Mouse (Mus musculus): ENCODE measurements around the gene OR5BS1P.
"Not testable (repeated sequence)": the region's sequence is repeated elsewhere in the genome, so short reads cannot be mapped to it uniquely, and the experiment has no call there.

The OR5BS1P gene

DNA sequence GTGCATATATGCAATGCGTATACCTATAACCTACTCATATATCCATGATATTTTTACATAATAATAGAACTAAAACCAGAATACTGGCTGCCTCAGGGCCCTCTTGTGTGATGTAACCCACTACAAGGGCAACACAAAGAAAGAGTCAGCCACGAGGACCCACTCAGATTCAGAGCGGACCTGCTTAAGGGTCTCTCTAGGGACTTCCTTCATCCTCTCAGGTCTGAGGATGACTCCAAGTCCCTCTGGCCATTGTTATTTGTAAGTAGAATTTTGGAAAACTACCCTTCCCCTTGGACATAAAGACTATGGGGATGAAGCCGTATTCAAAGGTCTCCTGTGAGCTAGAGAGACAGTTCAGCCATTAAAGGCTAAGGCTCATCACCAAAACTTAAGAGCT is at the start of gene OR5BS1P:
Gene OR5BS1P, plus strand, starts transcription at position 301 of the 400 bp plus-strand sequence.
- DNase-seq, result no peak

DNA sequence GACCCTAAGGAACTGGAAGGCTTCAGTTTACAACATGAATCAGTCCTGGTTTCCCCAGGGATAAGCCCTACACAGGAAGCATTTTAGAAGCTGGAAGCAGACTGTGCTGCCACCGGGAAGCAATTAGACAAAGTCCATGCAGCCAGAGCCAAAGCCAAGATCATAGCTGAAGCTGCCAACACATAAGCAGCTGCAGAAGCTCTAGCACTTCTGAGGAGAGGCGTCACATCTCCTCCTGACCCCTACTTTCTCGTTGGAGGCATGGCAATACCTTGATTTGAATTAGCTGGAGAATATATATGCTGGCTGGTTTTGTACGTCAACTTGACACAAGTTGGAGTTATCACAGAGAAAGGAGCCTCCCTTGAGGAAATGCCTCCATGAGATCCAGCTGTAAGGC is 48.8 kb upstream of the OR5BS1P start:
- DNase-seq, result no peak

DNA sequence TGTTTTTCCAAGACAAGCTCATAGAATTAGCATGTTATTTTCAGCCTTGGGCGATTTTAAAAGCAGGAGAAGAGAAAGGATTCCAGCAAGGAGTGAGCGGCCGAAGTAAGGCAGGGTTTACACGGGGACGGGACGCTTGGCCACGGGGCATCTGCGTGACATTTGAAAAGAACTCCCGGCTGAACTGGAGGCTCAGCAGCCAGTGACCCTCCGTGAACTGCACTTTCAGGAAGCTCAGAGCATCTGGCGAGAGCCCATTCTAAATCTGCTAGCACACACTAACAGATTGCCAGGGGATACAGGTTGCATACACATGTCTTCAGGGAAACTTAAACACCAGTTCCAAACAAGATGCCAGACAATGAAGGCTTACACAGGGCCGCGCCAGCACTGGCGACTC is 45.4 kb upstream of the OR5BS1P start:
- DNase-seq, result no peak

GRCm38 (mm10) chr15:98424753-98425152 is 44.9 kb upstream of the OR5BS1P start:
- DNase-seq, result no peak

- DNase-seq, result no peak
Measured at GRCm38 (mm10) chr15:98425188-98425587, 44.5 kb upstream of the OR5BS1P start.

DNA sequence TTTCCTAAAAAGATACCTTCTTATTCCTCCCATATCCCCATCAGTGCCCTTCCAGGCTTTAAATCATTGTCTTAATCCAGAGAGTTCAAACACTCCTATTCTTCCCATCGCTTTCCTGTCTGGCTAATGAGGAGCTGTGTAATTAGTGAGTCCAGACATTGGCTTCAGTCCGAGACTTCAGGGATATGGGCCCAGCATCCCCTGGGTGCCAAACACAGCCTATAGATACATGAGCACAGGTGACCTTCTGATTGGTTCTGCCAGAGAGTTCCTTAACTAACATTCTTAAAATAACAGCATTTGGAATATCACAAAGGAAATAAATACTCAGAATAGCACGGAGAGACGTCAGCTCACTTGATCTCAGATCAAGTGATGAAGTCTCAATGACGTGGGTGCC is 38.8 kb upstream of the OR5BS1P start, which contains the start of gene Olfr282:
Gene Olfr282, plus strand, starts transcription at position 301 of the 400 bp plus-strand sequence.
- DNase-seq, result not testable (repeated sequence)

- DNase-seq, result no peak
Measured at GRCm38 (mm10) chr15:98444561-98444960, 25.1 kb upstream of the OR5BS1P start.

DNA sequence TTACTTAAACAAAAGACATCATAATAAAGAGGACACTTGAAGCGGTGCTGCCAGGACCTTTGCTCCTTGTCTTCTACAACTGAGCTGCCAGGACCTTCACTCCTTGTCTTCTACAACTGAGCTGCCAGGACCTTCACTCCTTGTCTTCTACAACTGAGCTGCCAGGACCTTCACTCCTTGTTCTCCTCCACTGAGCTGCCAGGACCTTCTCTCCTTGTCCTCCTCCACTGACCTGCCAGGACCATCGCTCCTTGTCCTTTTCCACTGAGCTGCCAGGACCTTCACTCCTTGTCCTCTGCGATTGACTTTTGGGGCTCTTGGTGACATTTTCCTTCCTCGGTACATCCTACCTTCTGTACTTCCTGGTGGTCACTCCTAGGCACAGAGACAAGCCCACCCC is 21.2 kb upstream of the OR5BS1P start:
- DNase-seq, result peak; percentile 57

DNA sequence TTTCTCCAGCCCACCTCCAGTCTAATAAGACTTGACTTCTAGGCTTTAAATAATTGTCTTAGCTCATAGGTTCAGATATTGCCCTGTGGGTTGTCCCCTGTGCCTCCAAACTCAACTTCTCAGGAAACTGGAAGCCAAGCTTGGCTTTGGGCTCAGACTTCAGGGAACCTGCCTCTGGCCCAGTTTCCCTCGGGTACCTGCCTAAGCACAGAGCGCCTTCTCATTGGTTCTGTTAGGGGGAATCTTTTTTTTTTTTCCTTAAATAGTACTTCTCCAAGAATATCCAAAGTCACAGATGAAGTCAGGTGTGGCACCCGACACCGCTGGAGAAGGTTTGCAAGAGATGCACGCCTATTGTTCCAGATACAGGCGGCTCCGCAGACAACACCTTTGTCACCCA is 17.4 kb upstream of the OR5BS1P start, which contains the start of gene Olfr281:
Gene Olfr281, plus strand, starts transcription at position 301 of the 400 bp plus-strand sequence.
- DNase-seq, result no peak

GRCm38 (mm10) chr15:98471539-98471938 is 1.8 kb downstream of the OR5BS1P start:
- DNase-seq, result no peak

DNA sequence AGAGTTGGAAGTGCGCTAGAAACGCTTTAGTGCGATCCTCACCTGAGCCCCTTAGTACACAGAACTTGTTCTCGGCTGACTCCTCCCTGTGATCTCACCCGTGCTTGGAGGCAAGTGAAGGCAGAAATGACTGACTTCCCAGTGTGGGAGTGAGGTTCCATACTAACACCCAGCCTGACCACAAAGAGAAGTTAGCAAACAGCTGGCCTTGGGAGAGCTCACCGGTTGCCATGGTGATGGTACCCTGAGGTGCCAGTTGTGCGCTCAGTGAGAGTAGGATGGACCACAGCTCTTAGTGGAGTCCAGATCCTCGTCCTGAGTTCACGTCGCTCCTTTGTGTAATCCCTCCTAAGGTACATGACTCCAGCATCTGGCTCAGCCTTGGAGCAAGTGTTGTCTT is 5.3 kb downstream of the OR5BS1P start:
- no peak for DNase-seq

DNA sequence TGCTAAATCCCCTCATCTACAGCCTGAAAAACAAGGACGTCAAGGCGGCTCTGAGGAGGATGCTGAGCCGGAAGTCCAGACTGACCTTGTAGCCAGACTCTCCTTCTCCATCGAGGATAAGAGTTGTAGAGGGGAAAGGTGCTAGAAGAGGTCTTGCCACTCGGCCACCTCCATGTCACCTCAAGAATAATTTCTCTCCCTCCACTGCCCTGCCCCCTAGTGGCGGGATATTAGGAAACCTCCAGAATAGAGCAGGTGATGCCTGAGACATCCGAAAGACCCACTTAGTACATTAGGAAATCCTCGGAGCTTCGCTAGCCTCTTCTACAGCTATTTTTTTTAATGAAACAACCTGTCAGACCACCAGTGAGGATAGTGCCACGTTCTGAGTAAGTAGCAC is 5.7 kb downstream of the OR5BS1P start:
- DNase-seq, result peak; percentile 34

DNA sequence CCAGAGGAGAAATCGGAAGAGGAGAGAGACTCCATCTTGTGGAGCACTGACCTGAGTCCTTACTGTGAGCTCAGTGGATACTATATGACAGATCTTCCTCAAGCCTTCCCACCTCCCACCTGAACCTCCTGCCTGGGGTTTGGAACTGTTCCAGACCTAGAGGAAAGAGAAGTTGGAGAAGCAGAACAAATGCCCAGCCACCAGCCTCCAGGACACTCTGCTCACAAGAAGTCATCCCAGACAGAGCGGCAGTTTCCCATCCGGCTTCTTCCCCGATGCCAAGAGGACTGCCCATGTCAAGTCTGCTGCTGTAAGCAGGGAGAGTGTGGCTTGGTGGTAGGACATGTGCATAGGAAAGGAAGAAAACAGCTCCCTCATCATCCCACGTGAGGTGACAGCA is 6.6 kb downstream of the OR5BS1P start:
- DNase-seq, result no peak

DNA sequence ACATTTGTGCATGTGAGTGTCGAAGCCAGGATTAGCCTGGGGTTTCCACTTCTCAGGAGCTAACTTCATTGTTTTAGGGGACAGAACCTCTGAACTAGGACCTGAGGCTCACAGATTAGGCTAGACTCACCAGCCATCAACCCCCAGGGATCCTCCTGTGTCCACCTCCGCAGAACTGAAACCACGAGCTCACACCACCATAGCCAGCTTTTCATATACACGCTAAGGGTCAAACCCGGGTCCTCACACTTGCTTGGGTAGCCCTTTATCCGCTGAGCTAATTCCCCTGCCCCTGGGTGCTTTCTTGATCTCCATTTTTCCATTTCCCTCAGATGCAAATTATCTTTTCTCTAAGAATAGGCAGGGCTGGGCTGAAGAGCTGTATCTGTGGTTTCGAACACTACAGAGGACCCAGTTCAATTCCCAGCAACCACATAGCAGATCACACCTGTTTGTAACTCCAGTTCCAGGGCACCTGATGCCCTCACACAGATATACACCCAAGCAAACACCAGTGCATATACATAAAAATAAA is 9.9 kb downstream of the OR5BS1P start:
- DNase-seq, result no peak

DNA sequence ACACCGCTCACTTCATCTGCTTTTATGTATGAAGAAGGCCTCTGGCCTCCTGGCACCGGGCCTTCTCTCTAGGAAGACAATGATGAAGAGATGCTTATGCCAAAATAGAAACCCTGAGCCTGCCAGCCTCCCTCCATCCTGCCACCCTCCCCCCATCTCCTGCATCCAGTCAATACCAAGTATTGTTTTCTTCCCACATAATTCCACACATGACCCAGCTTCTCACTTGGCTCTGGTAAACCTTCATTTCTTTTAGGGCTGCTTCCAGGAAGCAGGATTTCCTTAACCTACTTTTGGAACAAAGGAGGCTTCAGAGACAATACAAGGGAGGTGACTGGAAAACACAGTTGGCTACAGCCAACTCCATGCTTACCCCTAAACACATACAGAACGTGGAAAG is 13.0 kb downstream of the OR5BS1P start, which contains the start of gene Lalba:
Gene Lalba, minus strand, starts transcription at position 21 of the 400 bp plus-strand sequence.
- no peak for DNase-seq

GRCm38 (mm10) chr15:98483907-98484886 is 14.5 kb downstream of the OR5BS1P start:
- DNase-seq, result no peak

GRCm38 (mm10) chr15:98486433-98487021 is 16.8 kb downstream of the OR5BS1P start:
- DNase-seq, result no peak

DNA sequence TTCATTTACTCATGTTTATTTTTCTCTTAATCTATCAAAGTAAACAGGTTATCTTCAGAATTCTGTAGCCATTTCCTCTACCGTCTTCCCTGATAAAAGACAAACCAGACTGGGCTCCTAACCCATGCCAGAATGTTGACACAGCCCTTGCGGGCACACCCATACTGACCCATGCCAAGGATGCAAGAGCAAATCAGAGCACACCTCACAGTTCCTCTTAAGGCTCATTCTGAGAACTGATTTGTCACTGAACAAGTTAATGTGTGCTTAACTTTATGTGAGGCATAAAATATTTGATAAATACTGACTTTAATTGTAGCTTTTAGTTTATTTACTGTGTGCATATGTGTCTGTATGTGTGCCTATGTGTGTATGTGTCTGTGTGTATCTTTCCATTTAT is 21.6 kb downstream of the OR5BS1P start:
- no peak for DNase-seq

DNA sequence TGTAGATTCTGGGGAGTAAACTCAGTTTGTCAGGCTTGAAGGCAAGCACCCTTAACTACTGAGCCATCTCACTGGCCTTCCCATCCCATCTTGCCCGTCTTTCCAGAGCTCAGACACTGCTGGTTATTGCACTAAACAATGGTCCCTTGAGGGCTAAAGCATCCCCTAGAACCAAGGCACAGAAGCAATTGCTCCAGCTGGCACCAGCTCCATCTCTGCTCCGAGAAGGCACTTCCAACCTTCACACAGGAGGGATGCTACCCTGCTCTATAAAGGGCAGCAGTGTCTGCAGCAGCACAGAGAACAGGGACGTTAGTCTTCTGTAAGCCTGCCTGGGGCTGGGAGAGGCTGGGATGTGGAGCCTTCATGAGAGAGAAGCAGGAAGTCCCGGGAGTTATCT is 22.4 kb downstream of the OR5BS1P start, which contains the start of gene Olfr279:
Gene Olfr279, plus strand, starts transcription at position 301 of the 400 bp plus-strand sequence.
- DNase-seq, result no peak

- DNase-seq, result no peak
Measured at GRCm38 (mm10) chr15:98497631-98498030, 27.9 kb downstream of the OR5BS1P start.

- no peak for DNase-seq
Measured at GRCm38 (mm10) chr15:98503317-98503716, 33.6 kb downstream of the OR5BS1P start.

- peak; percentile 70 for DNase-seq
Measured at GRCm38 (mm10) chr15:98504514-98504913, 34.8 kb downstream of the OR5BS1P start.

- DNase-seq, result no peak
Measured at GRCm38 (mm10) chr15:98506253-98506957, 36.7 kb downstream of the OR5BS1P start.

All from kidney, adult 18-20 months (tissue).